Mouse (Mus musculus) gastrocnemius, adult 2 months (tissue): ENCODE measurements around the gene Pwwp2b. TPM values are rescaled to one million over a fixed set of nuclear protein-coding genes. Genes with fewer than 3 reads are reported as not detected.

Experiments used
- DNase-seq: peaks from one replicate; pipeline ENCODE4 v3.0.0; 2022
- H3K27ac ChIP-seq: fragments of 200-600 bp; 2 replicates; pipeline ENCODE4 v1.8.1; 2022; ENCODE audit warnings: mild to moderate bottlenecking
- H3K4me3 ChIP-seq: fragments of 200-600 bp; 2 replicates; pipeline ENCODE4 v1.8.1; 2022; ENCODE audit warnings: mild to moderate bottlenecking, moderate library complexity
- CTCF ChIP-seq: fragments of 200-600 bp; IDR thresholded peaks from 2 replicates; pipeline ENCODE4 v1.8.1; 2022; ENCODE audit warnings: antibody characterized with exemption, mild to moderate bottlenecking, moderate library complexity
- intact Hi-C: fragments of 180-260 bp; cut with DNase I; formaldehyde crosslinking; loops from one replicate; pipeline ENCODE4 v1.15.1; 2025
- total RNA-seq, 2 experiments: library from RNA; stranded (reverse); gene quantifications; 2 replicates each; pipeline ENCODE4 v1.2.3; 2021

The Pwwp2b gene
- total RNA-seq, 2 experiments from 2014 or later = 3.0 to 7.4 TPM

DNA sequence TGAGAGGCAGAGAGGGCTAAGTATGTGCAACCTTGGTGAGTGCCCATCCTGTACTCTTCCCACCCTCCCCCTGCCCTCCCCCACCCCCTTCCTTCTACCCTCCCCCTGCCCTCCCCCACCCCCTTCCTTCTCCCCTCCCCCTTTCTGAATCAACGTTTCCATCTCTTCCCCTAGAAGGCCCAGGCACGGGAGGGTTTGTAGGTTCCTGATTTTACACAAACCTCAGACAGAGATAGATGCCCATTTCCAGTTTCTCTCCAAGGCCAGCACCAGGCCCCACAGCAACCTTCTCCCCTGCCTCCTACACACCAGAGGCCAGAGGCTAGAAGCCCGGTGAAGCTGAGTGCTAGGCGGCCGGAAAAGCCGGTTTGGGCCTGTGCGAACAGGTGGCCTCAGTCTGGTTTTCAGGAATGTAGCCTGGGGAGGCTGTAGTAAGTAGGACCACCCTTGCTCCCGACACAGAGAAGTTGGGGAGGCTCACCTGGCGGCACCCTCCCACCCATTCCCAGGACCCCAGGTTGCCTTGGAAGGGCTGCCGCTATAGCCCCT is 48.3 kb downstream of the Pwwp2b start:
- no peak overlapping the region for H3K27ac ChIP-seq
- TF ChIP-seq CTCF = no peak
- no peak overlapping the region for H3K4me3 ChIP-seq
- DNase-seq = no peak
- intact Hi-C loops = loop anchor here (5.0 kb wide), 1 partner anchor 174 kb away; no protein-coding TSS in a partner anchor

GRCm38 (mm10) chr7:139298446-139298845 is 50.2 kb downstream of the Pwwp2b start:
- peak; percentile 28; the same call in 1 of the 2 replicates for TF ChIP-seq CTCF
- no peak overlapping the region for H3K4me3 ChIP-seq
- peak; percentile 40 for DNase-seq
- no peak overlapping the region for H3K27ac ChIP-seq
- intact Hi-C loops = loop anchor here (5.0 kb wide), 1 partner anchor 176 kb away; no protein-coding TSS in a partner anchor

DNA sequence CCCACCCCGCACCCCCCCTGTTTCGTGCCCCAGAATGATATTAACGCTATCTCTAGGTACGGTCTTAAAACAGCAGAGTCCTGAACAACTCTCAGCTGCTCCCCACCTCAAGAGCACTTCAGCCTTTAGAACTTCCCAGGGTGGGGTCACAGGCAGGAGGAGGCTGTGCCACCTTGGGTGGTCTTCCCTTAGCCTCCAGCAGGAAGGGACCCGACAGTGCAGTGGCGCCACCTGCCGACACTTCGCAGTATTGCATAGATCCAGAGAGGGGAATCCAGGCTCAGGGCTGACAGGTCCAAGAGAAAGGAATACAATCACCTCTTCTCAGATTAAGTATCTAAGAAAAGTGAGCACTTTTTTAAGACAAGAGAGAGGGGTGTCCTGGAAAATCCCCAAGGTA is 51.1 kb downstream of the Pwwp2b start:
- Histone ChIP-seq H3K4me3 (no peak overlapping the region), H3K27ac (no peak overlapping the region)
- DNase-seq = peak; percentile 86
- TF ChIP-seq CTCF = peak; percentile 99
- intact Hi-C loops = loop anchor here (1.0 to 5.0 kb wide), 3 partner anchors 66 to 177 kb away; no protein-coding TSS in a partner anchor

DNA sequence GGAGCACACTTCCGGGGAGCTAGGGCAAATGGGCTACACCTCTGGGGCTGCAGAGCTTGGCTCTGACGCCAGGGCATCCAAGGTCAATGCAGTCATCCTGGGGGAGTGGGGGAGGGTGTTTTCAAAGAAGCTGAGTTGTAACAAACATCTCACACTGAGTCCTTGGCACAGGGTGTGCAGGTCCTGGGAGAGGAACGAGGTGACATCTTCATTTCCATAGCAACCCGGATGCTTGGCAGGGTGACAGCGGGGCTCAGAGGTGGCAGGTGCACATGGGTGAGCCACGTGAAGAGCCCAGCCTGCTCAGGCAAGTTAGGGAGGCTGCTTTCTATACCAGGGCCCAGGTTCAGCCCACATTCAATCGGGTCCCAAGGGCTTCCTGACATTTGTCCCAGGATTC is 52.1 kb downstream of the Pwwp2b start:
- H3K4me3 ChIP-seq = no peak overlapping the region
- intact Hi-C loops = loop anchor here (10.0 kb wide), 1 partner anchor 284 kb away; the partner anchor contains the start of gene Nkx6-2
- DNase-seq = peak; percentile 48
- TF ChIP-seq CTCF = no peak
- no peak overlapping the region for H3K27ac ChIP-seq

GRCm38 (mm10) chr7:139301505-139301904 is 53.2 kb downstream of the Pwwp2b start:
- no peak for DNase-seq
- H3K27ac ChIP-seq = no peak overlapping the region
- intact Hi-C loops = loop anchor here (10.0 kb wide), 1 partner anchor 283 kb away; the partner anchor contains the start of gene Nkx6-2
- TF ChIP-seq CTCF = no peak
- H3K4me3 ChIP-seq = no peak overlapping the region

GRCm38 (mm10) chr7:139302314-139302713 is 54.0 kb downstream of the Pwwp2b start:
- no peak for TF ChIP-seq CTCF
- no peak for DNase-seq
- no peak overlapping the region for H3K4me3 ChIP-seq
- intact Hi-C loops = loop anchor here (2.0 to 10.0 kb wide), 2 partner anchors 86 to 282 kb away; partner anchors contain the start of genes Inpp5a and Nkx6-2
- no peak overlapping the region for H3K27ac ChIP-seq

- peak; percentile 91 for DNase-seq
- TF ChIP-seq CTCF = peak; percentile 99
- Histone ChIP-seq H3K27ac (no peak overlapping the region), H3K4me3 (no peak overlapping the region)
- intact Hi-C loops = loop anchor here (1.0 to 10.0 kb wide), 3 partner anchors 85 to 281 kb away; partner anchors contain the start of genes Inpp5a and Nkx6-2
Observed at GRCm38 (mm10) chr7:139303280-139304011, 55.2 kb downstream of the Pwwp2b start.

DNA sequence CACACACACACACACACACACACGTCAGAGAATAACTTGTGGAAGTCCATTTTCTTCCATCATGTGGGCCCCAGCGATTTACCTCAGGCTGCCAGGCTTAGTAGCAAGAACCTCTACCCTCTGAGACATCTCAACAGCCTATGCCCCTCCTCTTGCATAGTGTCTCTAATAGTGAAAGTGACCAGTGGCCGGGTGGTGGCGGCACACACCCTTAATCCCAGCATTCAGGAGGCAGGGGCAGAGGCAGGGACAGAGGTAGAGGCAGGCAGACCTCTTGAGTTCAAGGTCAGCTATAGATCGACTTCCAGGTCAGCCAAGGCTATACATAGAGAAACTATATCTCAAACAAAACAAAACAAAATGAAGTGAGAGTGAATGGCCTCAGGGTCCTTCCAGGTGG is 56.0 kb downstream of the Pwwp2b start:
- intact Hi-C loops = loop anchor here (10.0 kb wide), 1 partner anchor 280 kb away; the partner anchor contains the start of gene Nkx6-2
- DNase-seq = no peak
- TF ChIP-seq CTCF = peak; percentile 16; the same call in 1 of the 2 replicates
- Histone ChIP-seq H3K27ac (no peak overlapping the region), H3K4me3 (no peak overlapping the region)

- TF ChIP-seq CTCF = no peak
- no peak overlapping the region for H3K4me3 ChIP-seq
- no peak for DNase-seq
- H3K27ac ChIP-seq = peak overlapping the region; percentile 13; the same call in 1 of the 2 replicates
- intact Hi-C loops = loop anchor here (10.0 kb wide), 1 partner anchor 278 kb away; the partner anchor contains the start of gene Nkx6-2
Observed at GRCm38 (mm10) chr7:139307056-139307455, 58.8 kb downstream of the Pwwp2b start.

GRCm38 (mm10) chr7:139308140-139308895 is 60.0 kb downstream of the Pwwp2b start:
- intact Hi-C loops = loop anchor here (10.0 kb wide), 1 partner anchor 276 kb away; the partner anchor contains the start of gene Nkx6-2

GRCm38 (mm10) chr7:139309106-139309505 is 60.8 kb downstream of the Pwwp2b start:
- peak overlapping the region; percentile 78 for H3K27ac ChIP-seq
- peak; percentile 91 for DNase-seq
- intact Hi-C loops = loop anchor here (10.0 kb wide), 1 partner anchor 276 kb away; the partner anchor contains the start of gene Nkx6-2
- peak; percentile 62 for TF ChIP-seq CTCF
- H3K4me3 ChIP-seq = no peak overlapping the region

More at GRCm38 (mm10) chr7:139308140-139308895, 60.0 kb downstream of the Pwwp2b start:
- peak; percentile 83 for DNase-seq
- H3K4me3 ChIP-seq = no peak overlapping the region
- TF ChIP-seq CTCF = peak; percentile 56
- peak overlapping the region; percentile 78 for H3K27ac ChIP-seq

GRCm38 (mm10) chr7:139310487-139310951 is 62.2 kb downstream of the Pwwp2b start:
- 0 out of 2 replicates have a peak overlapping the region, but pooled peaks have one; percentile 12 for H3K27ac ChIP-seq
- no peak for TF ChIP-seq CTCF
- DNase-seq = peak; percentile 55
- no peak overlapping the region for H3K4me3 ChIP-seq
- intact Hi-C loops = no loop called here
